Mouse (Mus musculus) stomach, postnatal 0 days (tissue): ENCODE results near the gene Tlcd1.

Source experiments
- CTCF ChIP-seq: IDR thresholded peaks from 2 replicates; pipeline ENCODE4 v1.5.1; 2016; ENCODE audit warnings: antibody characterized with exemption, low read depth, mild to moderate bottlenecking, moderate library complexity
- EP300 ChIP-seq: optimal IDR thresholded peaks from 2 replicates; pipeline ENCODE3; 2016; ENCODE audit warnings: antibody characterized with exemption

DNA sequence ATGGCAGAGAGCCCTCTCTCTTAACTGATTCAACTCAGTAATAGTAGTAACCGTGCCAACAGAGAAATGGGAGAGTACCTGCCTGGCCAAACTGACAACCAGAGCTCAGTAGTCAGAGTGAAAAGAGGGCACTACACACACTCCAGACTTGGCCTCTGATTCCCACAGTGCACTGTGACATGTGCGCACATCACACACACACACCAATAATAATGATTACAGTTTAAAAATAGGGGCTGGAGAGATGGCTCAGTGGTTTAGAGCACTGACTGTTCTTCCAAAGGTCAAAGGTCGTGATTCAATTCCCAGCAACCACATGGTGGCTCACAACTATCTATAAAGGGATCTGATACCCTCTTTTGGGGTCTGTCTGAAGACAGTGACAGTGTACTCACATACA is 38.5 kb upstream of the Tlcd1 start:
- TF ChIP-seq CTCF: no peak
- TF ChIP-seq EP300: no peak
